Mouse (Mus musculus) intestine, embryonic 15.5 days (tissue): ENCODE results near the gene Abcf3. TPM values are rescaled to one million over a fixed set of nuclear protein-coding genes. Genes with fewer than 3 reads are reported as not detected.

ENCODE experiments used
- ATAC-seq: fragments of 200-750 bp; cut with Nextera tagmentation; 2 replicates; pipeline ENCODE4 v1.8.0; 2017; ENCODE audit warnings: moderate TSS enrichment, moderate library complexity
- H3K27ac ChIP-seq: fragments of 300-500 bp; sonication (generic); 2 replicates; pipeline ENCODE4 v1.5.1; 2015; ENCODE audit warnings: mild to moderate bottlenecking, inconsistent platforms
- H3K27me3 ChIP-seq: fragments of 300-500 bp; sonication (generic); replicated peaks from 2 replicates; pipeline ENCODE4 v1.6.1; 2015; ENCODE audit warnings: inconsistent platforms
- H3K36me3 ChIP-seq: fragments of 300-500 bp; sonication (generic); 2 replicates; pipeline ENCODE4 v1.6.1; 2015; ENCODE audit warnings: inconsistent platforms
- H3K4me1 ChIP-seq: fragments of 300-500 bp; sonication (generic); replicated peaks from 2 replicates; pipeline ENCODE4 v1.6.1; 2015; ENCODE audit warnings: inconsistent platforms
- H3K4me2 ChIP-seq: fragments of 300-500 bp; sonication (generic); replicated peaks from 2 replicates; pipeline ENCODE4 v1.6.1; 2015; ENCODE audit warnings: mild to moderate bottlenecking, inconsistent platforms
- H3K4me3 ChIP-seq: fragments of 300-500 bp; sonication (generic); replicated peaks from 2 replicates; pipeline ENCODE4 v1.5.1; 2015; ENCODE audit warnings: inconsistent platforms
- H3K9ac ChIP-seq: fragments of 300-500 bp; sonication (generic); 2 replicates; pipeline ENCODE4 v1.6.1; 2015; ENCODE audit warnings: inconsistent platforms
- H3K9me3 ChIP-seq: fragments of 300-500 bp; sonication (generic); 2 replicates; pipeline ENCODE4 v1.6.1; 2016; ENCODE audit warnings: inconsistent platforms
- whole genome bisulfite sequencing: fragments of 180-500 bp; shearing (Covaris S2); methylation state at CpG from one replicate; pipeline ENCODE4 v1.1.7; 2015; 5-methylcytosine and 5-hydroxymethylcytosine counted together
- polyA plus RNA-seq: library from polyadenylated mRNA; unstranded; fragments of >200 nt; fragmentation: Nextera tagmentation; extraction: Ambion mirVana; gene quantifications from 2 replicates; pipeline ENCODE4 v1.2.1, GENCODE M21; 2015

Abcf3 gene
- polyA plus RNA-seq, 1 experiment from 2014 or later, result 58.6 TPM

DNA sequence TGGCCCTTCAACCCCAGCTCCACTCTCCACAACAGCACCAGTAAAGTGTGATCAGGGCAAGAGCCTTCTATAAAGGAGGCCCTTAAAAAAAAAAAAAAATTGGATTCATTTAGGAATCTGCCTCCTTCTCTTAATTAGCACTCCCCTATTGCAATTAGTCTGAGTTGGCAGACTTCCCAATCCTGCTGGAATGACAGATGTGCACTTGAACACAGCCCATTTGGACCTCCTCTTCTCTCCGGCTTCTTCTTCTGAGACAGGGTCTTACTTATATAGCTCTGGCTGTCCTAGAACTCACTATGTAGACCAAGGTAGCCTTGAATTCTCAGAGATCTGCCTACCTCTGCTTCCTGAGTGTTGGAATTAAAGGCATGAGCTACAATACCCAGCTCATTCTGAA is 19.0 kb upstream of the Abcf3 start:
- Histone ChIP-seq H3K9me3 (no peaks in the 10 kb centered on the region), H3K36me3 (peaks cover 65% of the 10 kb centered on the region), H3K4me1 (no peaks in the 10 kb centered on the region), H3K9ac (no peak overlapping the region), H3K4me3 (no peak overlapping the region), H3K27ac (no peak overlapping the region), H3K27me3 (no peaks in the 10 kb centered on the region), H3K4me2 (no peak overlapping the region)
- WGBS, result 60% methylated on average over 1 of the region's 1 CpGs
- ATAC-seq, result no peak

DNA sequence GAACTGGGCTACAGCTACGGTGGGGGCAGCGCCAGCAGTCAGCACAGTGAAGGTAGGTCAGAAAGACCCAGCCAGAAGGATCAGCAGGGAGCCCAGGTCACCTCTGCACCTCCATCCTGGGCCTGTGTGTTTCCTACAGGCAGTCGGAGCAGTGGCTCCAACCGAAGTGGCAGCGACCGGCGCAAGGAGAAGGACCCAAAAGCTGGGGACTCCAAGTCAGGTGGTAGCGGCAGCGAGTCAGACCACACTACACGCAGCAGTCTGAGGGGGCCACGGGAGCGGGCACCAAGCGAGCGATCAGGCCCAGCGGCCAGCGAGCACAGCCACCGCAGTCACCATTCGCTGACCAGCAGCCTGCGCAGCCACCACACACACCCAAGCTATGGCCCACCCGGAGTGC is 17.4 kb upstream of the Abcf3 start:
- 95% methylated on average over 20 of the region's 20 CpGs for WGBS
- H3K27ac ChIP-seq, result no peak overlapping the region

DNA sequence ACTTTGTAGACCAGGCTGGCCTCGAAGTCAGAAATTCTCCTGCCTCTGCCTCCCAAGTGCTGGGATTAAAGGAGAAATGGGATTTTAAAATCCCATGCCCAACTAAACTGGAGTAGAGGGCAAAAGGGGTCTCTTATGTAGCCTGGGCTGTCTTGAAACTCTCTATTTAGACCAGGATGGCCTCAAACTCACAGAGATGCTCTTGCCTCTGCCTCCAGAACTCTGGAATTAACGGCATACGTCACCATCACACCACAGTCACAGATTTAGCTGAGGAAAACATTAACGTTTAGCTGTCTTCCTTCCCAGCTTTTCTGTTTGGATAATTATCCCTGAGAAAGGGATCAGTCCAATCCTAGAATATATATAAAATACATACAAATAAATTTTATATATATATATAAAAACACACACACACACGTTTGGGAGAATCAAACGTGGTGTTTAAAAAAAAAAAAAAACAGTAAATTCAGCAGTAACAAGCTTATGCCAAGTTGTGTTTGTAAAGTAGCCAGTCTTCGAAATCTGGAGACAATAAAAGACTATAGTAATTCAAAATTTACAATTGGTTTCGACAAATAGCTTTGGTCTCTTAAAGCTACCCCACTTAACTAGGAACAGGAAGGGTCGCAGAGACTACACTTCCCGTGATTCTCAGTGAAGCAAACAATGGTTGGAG is 13.6 kb upstream of the Abcf3 start:
- H3K4me3 ChIP-seq, result no peak overlapping the region
- H3K36me3 ChIP-seq, result peaks cover 40% of the 10 kb centered on the region
- 44% methylated on average over 10 of the region's 10 CpGs for WGBS

More for the DNA sequence above, 17.4 kb upstream of the Abcf3 start:
- Histone ChIP-seq H3K9ac (no peak overlapping the region), H3K27me3 (no peaks in the 10 kb centered on the region), H3K4me3 (no peak overlapping the region), H3K4me1 (no peaks in the 10 kb centered on the region), H3K36me3 (peaks cover 55% of the 10 kb centered on the region), H3K4me2 (no peak overlapping the region), H3K9me3 (no peaks in the 10 kb centered on the region)
- ATAC-seq, result no peak

DNA sequence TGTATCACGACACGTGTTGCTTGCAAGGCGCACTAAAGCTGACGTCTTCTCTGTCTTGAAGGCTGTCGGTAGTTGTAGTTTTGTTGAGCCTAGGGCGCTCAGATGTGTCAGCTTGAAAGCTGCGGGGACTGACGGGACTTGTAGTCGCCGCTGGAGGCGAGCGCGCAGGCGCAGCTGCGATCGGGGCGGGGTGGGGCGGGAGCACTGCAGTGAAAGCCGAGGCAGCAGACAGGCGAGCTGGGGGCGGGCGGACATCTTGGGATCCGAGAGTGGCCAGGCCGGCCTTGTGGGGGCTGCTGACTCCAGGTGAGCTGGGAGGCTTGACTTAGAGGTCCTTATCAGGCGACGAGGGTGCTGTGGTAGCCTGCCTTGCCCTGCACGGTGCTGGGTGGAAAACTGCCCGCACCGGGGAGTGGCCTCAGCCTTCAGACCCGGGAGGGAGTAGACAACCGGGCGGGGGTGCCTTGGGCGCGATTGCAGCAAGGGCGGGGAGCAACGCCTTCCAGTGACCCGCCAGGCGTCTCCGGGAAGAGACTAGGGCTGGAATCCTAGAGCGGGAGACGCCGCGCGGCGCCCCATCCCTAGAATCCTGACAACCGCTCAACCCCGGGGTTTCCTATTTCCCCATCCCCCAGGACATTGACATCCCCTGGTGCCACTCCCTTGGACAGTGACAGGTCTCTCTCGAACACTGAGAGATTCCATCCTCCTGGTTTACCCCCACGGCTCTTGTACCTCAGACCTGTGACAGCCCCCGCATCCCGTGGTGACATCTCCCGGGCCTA is 12.9 kb upstream of the Abcf3 start, which contains the start of gene Ap2m1:
Gene Ap2m1 (plus strand): TSS at position 183 of the 785 bp plus-strand sequence.
- H3K9me3 ChIP-seq, result no peaks in the 10 kb centered on the region
- H3K4me1 ChIP-seq, result peaks cover 19% of the 10 kb centered on the region
- peaks cover 36% of the 10 kb centered on the region for H3K36me3 ChIP-seq
- H3K27ac ChIP-seq, result peak within 1 kb of the TSS; percentile 90
- H3K9ac ChIP-seq, result peak within 1 kb of the TSS; percentile 93
- no peaks in the 10 kb centered on the region for H3K27me3 ChIP-seq
- ATAC-seq, result peak; percentile 96
- H3K4me3 ChIP-seq, result peak within 1 kb of the TSS; percentile 88
- H3K4me2 ChIP-seq, result peak within 1 kb of the TSS; percentile 78
- WGBS, result under 1% methylated on average over 52 of the region's 52 CpGs

More for the DNA sequence above, 13.6 kb upstream of the Abcf3 start:
- H3K9ac ChIP-seq, result no peak overlapping the region
- H3K27me3 ChIP-seq, result no peaks in the 10 kb centered on the region
- no peak overlapping the region for H3K27ac ChIP-seq
- no peak for ATAC-seq
- H3K9me3 ChIP-seq, result no peaks in the 10 kb centered on the region
- H3K4me2 ChIP-seq, result no peak overlapping the region
- H3K4me1 ChIP-seq, result peaks cover 19% of the 10 kb centered on the region

DNA sequence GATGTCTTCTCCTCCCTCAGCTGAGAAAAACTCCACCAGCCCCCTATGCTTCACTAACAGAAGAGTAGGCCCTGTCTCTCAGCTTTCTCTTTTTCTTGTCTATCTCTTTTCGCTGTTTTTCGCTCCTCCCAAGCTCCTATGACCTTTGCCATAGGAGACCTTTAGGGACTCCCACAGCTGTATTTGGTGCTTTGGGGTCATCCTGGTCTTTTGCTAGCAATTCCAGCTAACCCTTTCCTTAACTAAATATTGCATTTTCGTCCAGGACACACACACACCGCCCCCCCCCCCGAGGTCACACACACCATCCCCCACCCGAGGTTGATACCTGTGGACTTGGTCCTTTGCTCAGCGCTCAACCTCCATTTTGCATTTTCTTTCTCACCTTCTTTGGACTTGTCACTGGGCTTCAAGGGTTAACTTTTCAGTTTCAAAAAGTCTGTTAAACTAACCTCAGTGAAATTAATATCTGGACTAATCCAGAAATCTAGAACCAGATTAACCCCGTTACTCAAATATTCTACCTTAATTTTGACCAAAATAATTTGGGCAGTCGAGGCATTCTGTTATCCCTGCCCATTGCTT is 12.2 kb upstream of the Abcf3 start:
- H3K9me3 ChIP-seq, result no peaks in the 10 kb centered on the region
- ATAC-seq, result no peak
- peak overlapping the region; percentile 78 for H3K4me2 ChIP-seq
- H3K27me3 ChIP-seq, result no peaks in the 10 kb centered on the region
- peak overlapping the region; percentile 88 for H3K4me3 ChIP-seq
- peak overlapping the region; percentile 93 for H3K9ac ChIP-seq
- peaks cover 19% of the 10 kb centered on the region for H3K4me1 ChIP-seq
- H3K36me3 ChIP-seq, result peaks cover 36% of the 10 kb centered on the region
- WGBS, result 26% methylated on average over 9 of the region's 9 CpGs
- peak overlapping the region; percentile 90; the same call in 1 of the 2 replicates for H3K27ac ChIP-seq

DNA sequence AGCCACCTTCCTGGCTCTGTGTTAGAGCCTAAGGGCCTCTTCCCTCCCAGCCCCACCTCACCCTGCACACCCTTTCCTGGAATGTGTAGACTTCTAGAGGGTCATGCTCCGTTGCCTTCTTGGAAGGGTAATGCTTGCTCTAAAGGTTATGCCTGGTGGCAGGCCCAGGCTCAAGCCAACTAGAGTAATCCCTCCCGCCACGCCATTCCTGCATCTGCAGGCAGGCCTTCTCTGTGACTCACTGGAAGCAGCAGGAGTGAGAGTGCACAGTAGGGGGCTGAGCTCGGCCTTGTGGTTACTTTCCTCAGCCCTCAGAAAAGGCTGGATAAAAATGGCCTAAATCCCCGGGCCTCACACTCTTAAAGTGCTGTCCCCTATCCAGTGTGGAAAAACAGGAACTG is 11.3 kb upstream of the Abcf3 start:
- H3K4me3 ChIP-seq, result peak overlapping the region; percentile 88
- ATAC-seq, result no peak
- peaks cover 33% of the 10 kb centered on the region for H3K36me3 ChIP-seq
- whole genome bisulfite sequencing, result 36% methylated on average over 5 of the region's 5 CpGs
- H3K4me2 ChIP-seq, result peak overlapping the region; percentile 78
- H3K27ac ChIP-seq, result peak overlapping the region; percentile 15; the same call in 1 of the 2 replicates
- no peaks in the 10 kb centered on the region for H3K9me3 ChIP-seq
- H3K9ac ChIP-seq, result peak overlapping the region; percentile 45
- H3K4me1 ChIP-seq, result peaks cover 19% of the 10 kb centered on the region
- no peaks in the 10 kb centered on the region for H3K27me3 ChIP-seq

DNA sequence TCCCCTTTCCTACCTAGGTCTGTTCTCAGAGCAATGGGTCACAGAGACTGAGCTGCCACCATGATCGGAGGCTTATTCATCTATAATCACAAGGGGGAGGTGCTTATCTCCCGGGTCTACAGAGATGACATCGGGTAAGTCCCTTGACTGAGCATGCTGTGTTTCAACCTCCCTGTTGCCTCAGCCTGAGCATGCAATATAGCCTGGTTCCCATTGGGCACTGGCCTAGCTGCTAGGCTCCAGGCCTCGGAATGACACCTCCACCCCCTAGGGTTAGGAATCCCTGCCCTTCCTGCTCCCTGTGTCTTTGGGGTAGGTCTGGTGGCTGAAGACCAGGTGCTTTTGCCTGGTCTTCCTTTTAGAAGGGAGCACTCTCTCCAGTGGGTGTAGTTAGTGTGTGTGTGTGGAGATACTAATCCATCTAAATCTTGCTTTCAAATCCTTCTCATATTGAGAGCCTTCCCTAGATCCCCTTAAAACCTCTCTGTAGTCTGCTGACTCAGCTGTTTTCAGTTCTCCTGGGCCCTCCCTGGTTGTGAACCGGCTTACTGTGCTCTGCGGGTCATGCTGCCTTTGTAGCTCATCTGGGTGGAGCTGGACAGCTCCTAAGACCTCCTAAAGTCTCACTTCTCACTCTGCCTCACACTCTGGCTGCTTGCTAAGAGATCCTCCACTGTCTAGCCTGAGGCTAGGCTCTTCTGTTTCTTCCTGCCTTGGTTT is 10.6 kb upstream of the Abcf3 start:
- WGBS, result 38% methylated on average over 6 of the region's 6 CpGs
- Histone ChIP-seq H3K9ac (peak overlapping the region; percentile 45), H3K4me2 (peak overlapping the region; percentile 78), H3K36me3 (peaks cover 30% of the 10 kb centered on the region), H3K9me3 (no peaks in the 10 kb centered on the region), H3K27ac (no peak overlapping the region), H3K4me1 (peaks cover 19% of the 10 kb centered on the region), H3K4me3 (peak overlapping the region; percentile 88), H3K27me3 (no peaks in the 10 kb centered on the region)
- ATAC-seq, result no peak

DNA sequence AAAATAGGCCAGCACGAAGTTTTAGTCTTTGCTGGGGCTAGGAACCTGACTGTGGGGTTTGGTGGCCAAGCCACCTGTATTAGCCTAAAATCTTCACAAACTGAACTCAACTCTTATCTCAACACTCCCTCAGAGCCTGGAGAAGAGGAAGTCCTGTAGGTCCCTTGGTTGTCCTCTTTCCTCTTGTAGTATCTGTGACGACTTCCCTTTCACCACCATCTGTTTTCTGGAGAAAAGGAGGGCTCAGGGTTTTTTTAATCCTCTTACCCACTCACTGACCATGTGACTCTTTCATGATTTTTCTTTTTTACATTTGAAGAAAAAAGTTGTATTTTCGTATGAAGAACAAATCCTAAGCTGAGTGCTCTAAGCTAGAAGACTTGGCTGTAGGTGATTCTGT is 8.7 kb upstream of the Abcf3 start:
- no peak overlapping the region for H3K27ac ChIP-seq
- no peaks in the 10 kb centered on the region for H3K27me3 ChIP-seq
- WGBS, result 71% methylated on average over 3 of the region's 3 CpGs
- H3K4me3 ChIP-seq, result no peak overlapping the region
- no peak overlapping the region for H3K9ac ChIP-seq
- H3K36me3 ChIP-seq, result peaks cover 39% of the 10 kb centered on the region
- no peak for ATAC-seq
- H3K4me1 ChIP-seq, result peaks cover 19% of the 10 kb centered on the region
- no peak overlapping the region for H3K4me2 ChIP-seq
- no peaks in the 10 kb centered on the region for H3K9me3 ChIP-seq

DNA sequence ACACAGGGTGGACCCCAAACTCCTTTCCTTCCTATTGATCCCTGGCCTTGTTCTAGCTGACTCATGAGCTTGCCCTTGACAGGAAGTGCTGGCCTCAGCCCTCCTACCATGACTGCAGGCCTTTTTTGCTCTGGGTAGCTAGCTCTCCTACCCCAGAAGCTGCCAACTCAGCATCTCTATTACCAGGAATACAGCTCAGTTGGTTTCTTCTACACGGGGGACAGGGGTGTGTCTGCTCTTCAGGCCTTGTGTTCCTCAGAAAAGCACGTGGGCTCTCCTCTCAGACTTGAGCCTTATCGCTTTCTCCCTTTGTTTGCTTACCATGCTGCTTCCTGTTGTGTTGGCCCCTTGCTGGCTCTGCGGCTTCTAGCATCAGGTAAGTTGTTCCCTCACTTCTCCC is 7.9 kb upstream of the Abcf3 start:
- ATAC-seq, result no peak
- no peaks in the 10 kb centered on the region for H3K9me3 ChIP-seq
- H3K4me1 ChIP-seq, result peaks cover 19% of the 10 kb centered on the region
- H3K36me3 ChIP-seq, result peaks cover 42% of the 10 kb centered on the region
- no peak overlapping the region for H3K27ac ChIP-seq
- 66% methylated on average over 4 of the region's 4 CpGs for WGBS
- no peak overlapping the region for H3K4me3 ChIP-seq
- no peak overlapping the region for H3K9ac ChIP-seq
- H3K4me2 ChIP-seq, result no peak overlapping the region
- no peaks in the 10 kb centered on the region for H3K27me3 ChIP-seq

DNA sequence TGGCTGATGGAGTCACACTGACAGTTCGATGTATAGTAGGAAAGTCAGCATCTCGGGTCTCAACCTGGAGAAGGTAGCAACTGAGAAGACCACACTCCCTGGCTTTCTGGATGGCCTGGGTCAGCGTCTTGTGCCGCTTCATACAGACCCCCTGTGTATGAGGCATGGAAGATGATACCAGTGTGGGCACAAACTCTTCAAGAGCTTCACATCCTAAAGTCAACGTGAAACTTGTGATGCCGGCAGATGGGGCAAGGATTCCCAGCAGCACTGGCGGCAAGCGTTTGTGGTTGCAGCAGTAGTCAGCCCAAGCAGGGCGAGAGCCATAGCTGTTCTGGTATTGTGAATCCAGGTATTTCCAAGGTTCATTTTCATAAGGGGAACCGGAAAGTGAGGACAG is 2.7 kb upstream of the Abcf3 start:
- WGBS, result 89% methylated on average over 10 of the region's 10 CpGs
- Histone ChIP-seq H3K9me3 (no peaks in the 10 kb centered on the region), H3K4me2 (no peak overlapping the region), H3K4me3 (no peak overlapping the region), H3K4me1 (peaks cover 13% of the 10 kb centered on the region), H3K9ac (no peak overlapping the region), H3K36me3 (peaks cover 25% of the 10 kb centered on the region), H3K27me3 (no peaks in the 10 kb centered on the region), H3K27ac (no peak overlapping the region)
- no peak for ATAC-seq

DNA sequence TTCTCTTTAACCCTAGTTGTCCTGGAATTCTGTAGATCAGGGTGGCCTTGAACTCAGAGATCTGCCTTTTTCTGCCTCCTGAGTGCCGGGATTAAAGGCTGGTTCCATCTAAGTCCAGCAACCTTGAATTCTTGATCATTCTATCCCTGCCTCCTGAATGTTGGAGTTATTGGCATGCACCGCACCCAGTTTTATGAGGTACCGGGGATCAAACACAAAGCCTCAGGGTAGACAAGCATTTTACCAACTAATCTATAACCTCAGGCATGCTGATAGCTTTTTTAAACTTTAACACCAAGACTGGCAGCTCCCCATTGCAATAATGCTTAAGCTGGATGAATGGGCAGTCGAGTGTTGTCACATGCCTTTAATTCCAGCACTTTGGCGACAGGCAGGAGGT is 954 bp upstream of the Abcf3 start:
- 44% methylated on average over 5 of the region's 5 CpGs for WGBS
- peak; percentile 16; the same call in 1 of the 2 replicates for ATAC-seq
- Histone ChIP-seq H3K9me3 (no peaks in the 10 kb centered on the region), H3K36me3 (peaks cover 30% of the 10 kb centered on the region), H3K9ac (peak overlapping the region; percentile 64; the same call in 1 of the 2 replicates), H3K27ac (peak overlapping the region; percentile 82), H3K4me1 (peaks cover 13% of the 10 kb centered on the region), H3K4me2 (peak overlapping the region; percentile 76), H3K4me3 (peak overlapping the region; percentile 70; the same call in 1 of the 2 replicates), H3K27me3 (no peaks in the 10 kb centered on the region)

DNA sequence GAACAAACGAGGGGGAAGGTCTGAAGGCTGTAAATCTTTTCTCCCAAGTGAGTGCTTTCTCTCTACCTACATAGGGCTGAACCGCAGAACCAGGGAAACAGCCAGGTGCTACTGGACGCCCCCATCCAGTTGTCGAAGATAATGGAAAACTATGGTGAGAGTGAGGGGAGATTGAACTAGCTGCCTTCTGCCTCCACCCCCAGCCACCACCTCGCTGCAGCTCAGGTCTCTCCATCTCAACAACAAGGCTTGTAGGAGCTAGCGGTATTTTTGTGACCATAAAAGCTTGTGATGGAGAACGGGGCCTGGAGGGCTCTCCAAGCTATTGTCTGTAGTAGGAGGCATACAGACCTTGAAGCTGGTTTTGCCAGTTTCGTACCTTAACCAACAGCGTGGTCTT is 784 bp downstream of the Abcf3 start:
- Histone ChIP-seq H3K9ac (peak overlapping the region; percentile 76), H3K36me3 (peaks cover 28% of the 10 kb centered on the region)

More for the DNA sequence above, 784 bp downstream of the Abcf3 start:
- Histone ChIP-seq H3K4me3 (peak overlapping the region; percentile 70), H3K27ac (no peak overlapping the region), H3K27me3 (no peaks in the 10 kb centered on the region), H3K4me2 (peak overlapping the region; percentile 76), H3K4me1 (peaks cover 13% of the 10 kb centered on the region), H3K9me3 (no peaks in the 10 kb centered on the region)
- no peak for ATAC-seq
- WGBS, result 45% methylated on average over 9 of the region's 9 CpGs
